ENCODE assay signal across 9 mouse cellular contexts in the genomic region with DNA sequence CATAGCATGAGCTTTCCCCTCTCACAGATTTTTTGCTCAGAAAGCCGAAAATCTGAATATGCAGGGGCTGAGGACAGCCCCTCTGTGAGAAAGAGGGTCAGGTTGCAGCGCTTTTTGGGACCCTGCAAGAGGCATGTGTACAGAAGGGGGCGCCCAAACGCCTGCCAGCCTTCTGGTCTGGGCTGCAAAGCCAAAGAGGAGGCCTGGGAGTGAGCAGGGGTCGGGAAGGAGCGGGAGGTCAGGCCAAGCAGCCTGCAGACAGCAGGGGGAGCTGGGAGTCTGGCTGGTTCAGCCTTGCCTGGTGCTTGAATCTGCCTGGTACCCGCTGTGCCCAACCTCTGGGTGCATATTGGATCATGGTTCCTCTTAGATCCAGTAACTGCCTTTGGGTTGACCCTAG. TPM values are rescaled to one million over a fixed set of nuclear protein-coding genes. Genes with fewer than 3 reads are reported as not detected.
DNase-seq lines count a peak whose midpoint lies in the region; ATAC-seq and TF ChIP-seq lines count a peak whose summit lies in the region.
"Had no signal": no experiment of that assay in that cellular context is flagged by ENCODE, and none has a peak within 500 bp of the region (broad histone marks: within the 10 kb centered on the region; RNA-seq: fewer than 3 reads in every experiment).

No protein-coding gene starts in this region.

- no peak overlapping the region for H3K27ac ChIP-seq in kidney, embryonic 16.5 days (ENCODE audit: low read length)
- no peak overlapping the region for H3K27ac ChIP-seq in kidney, embryonic 15.5 days
- H3K27ac ChIP-seq in CH12.LX (ENCODE audit: insufficient read depth, low read depth): no peak overlapping the region

- H3K27me3 ChIP-seq in kidney, embryonic 16.5 days (ENCODE audit: insufficient read depth, low read length): no peaks in the 10 kb centered on the region
- H3K27me3 ChIP-seq in kidney, embryonic 15.5 days: no peaks in the 10 kb centered on the region
- H3K27me3 ChIP-seq in CH12.LX (replicated peaks): peaks cover 13% of the 10 kb centered on the region

- peaks cover 34% of the 10 kb centered on the region for H3K4me1 ChIP-seq in kidney, embryonic 16.5 days (ENCODE audit: insufficient read depth, low read length)
- H3K4me1 ChIP-seq in kidney, embryonic 15.5 days: peaks cover 38% of the 10 kb centered on the region
- H3K4me1 ChIP-seq in CH12.LX (ENCODE audit: control insufficient read depth in 1 of 2, insufficient read depth in 2 of 2): peaks cover 6 to 20% of the 10 kb centered on the region in 2 experiments

- H3K4me2 ChIP-seq in kidney, embryonic 16.5 days (replicated peaks; ENCODE audit: low read depth, low read length): no peak overlapping the region
- no peak overlapping the region for H3K4me2 ChIP-seq in kidney, embryonic 15.5 days
- H3K4me2 ChIP-seq in CH12.LX (ENCODE audit: insufficient read depth, low read depth, poor library complexity, severe bottlenecking): no peak overlapping the region

- TF ChIP-seq EP300 in CH12.LX (IDR thresholded peaks at IDR 0.05; ENCODE audit: low read length): no peak

- TF ChIP-seq RAD21 in CH12.LX (IDR thresholded peaks at IDR 0.05; ENCODE audit: low read depth, low read length): peak; percentile 49

- no peaks in the 10 kb centered on the region for H3K9me3 ChIP-seq in kidney, embryonic 16.5 days (ENCODE audit: low read length)
- H3K9me3 ChIP-seq in kidney, embryonic 15.5 days (replicated peaks): no peaks in the 10 kb centered on the region
- H3K9me3 ChIP-seq in CH12.LX (replicated peaks; ENCODE audit: low read length): no peaks in the 10 kb centered on the region

- DNase-seq in CH12.LX (ENCODE audit: extremely low read depth) (peak; percentile 45), R1 (ENCODE audit: low read depth, low spot score) (peak; percentile 84)
- DNase-seq in lung, postnatal 36 days: peak; percentile 43
- no peak for DNase-seq in adrenal gland, adult (ENCODE audit: inconsistent age in 2 of 2, low spot score in 1 of 2)
- no peak for DNase-seq in frontal cortex, postnatal 25 days (ENCODE audit: low spot score in 2 of 2)

- peak; percentile 21; the same call in 1 of the 2 replicates for ATAC-seq in kidney, embryonic 16.5 days (ENCODE audit: low FRiP score, low TSS enrichment)
- ATAC-seq in kidney, embryonic 15.5 days (replicated peaks; ENCODE audit: low FRiP score): no peak
- peak; percentile 75 for ATAC-seq in granulocyte monocyte progenitor cell, adult 5-6 weeks (replicated peaks; ENCODE audit: poor library complexity, severe bottlenecking)

- H3K79me2 ChIP-seq in CH12.LX (replicated peaks; ENCODE audit: control insufficient read depth, extremely low read depth, insufficient read depth, poor library complexity, severe bottlenecking): no peaks in the 10 kb centered on the region

- peak in 1 of 2 experiments; percentile 66; a peak in 2 of 4 replicates for TF ChIP-seq CTCF in CH12.LX (conservative IDR thresholded peaks at IDR 0.05 in 1 of 2, IDR thresholded peaks at IDR 0.05 in 1 of 2; ENCODE audit: low read depth in 2 of 2, low read length in 2 of 2)

- WGBS in kidney, embryonic 16.5 days: 11% methylated on average over 7 of the region's 7 CpGs
- WGBS in kidney, embryonic 15.5 days: 10% methylated on average over 7 of the region's 7 CpGs

- no peak overlapping the region for H3K4me3 ChIP-seq in kidney, embryonic 16.5 days (ENCODE audit: low read length)
- no peak overlapping the region for H3K4me3 ChIP-seq in kidney, embryonic 15.5 days (replicated peaks)
- no peak overlapping the region for H3K4me3 ChIP-seq in CH12.LX (replicated peaks in 1 of 3; ENCODE audit: low read depth in 2 of 3, low read length in 2 of 3, poor library complexity in 1 of 3)

- in situ Hi-C loops in CH12.LX (cut with MboI; ENCODE audit: low pct_ligation_motif_present, low pct_unique_long_range_greater_than_20kb, low sequenced_read_pairs): no loop called here

- H3K36me3 ChIP-seq in kidney, embryonic 16.5 days (ENCODE audit: insufficient read depth, low read length): no peaks in the 10 kb centered on the region
- H3K36me3 ChIP-seq in kidney, embryonic 15.5 days: no peaks in the 10 kb centered on the region
- no peaks in the 10 kb centered on the region for H3K36me3 ChIP-seq in CH12.LX (replicated peaks in 1 of 2; ENCODE audit: control insufficient read depth in 1 of 2, insufficient read depth in 1 of 2, low read length in 1 of 2)

- no peak overlapping the region for H3K9ac ChIP-seq in kidney, embryonic 16.5 days (replicated peaks; ENCODE audit: low read length)
- H3K9ac ChIP-seq in kidney, embryonic 15.5 days: no peak overlapping the region
- H3K9ac ChIP-seq in CH12.LX (ENCODE audit: insufficient read depth, low read depth): no peak overlapping the region

- dilution Hi-C loops in CH12.LX (cut with MboI; ENCODE audit: extremely low pct_ligation_motif_present, extremely low pct_unique_long_range_greater_than_20kb, low sequenced_read_pairs): no loop called here

- no peak for TF ChIP-seq POLR2A in CH12.LX (IDR thresholded peaks at IDR 0.05; ENCODE audit: low read depth, low read length)

TF ChIP-seq in CH12.LX, 34 proteins besides CTCF, POLR2A, EP300 and RAD21:
- TF ChIP-seq BHLHE40 (IDR thresholded peaks at IDR 0.05; ENCODE audit: low read depth, low read length) (no peak), SMC3 (IDR thresholded peaks at IDR 0.05; ENCODE audit: low read depth, low read length) (peak; percentile 61)

RNA-seq across cellular contexts. Expression of gene Syt8, which starts 6.4 kb away (rescaled TPM):
- polyA plus RNA-seq in kidney, embryonic 16.5 days (2015; fragmentation: Nextera tagmentation; extraction: Ambion mirVana): 2.3 and 4.0 TPM in 2 replicates
- polyA plus RNA-seq in kidney, embryonic 15.5 days (2015; fragmentation: Nextera tagmentation; extraction: Ambion mirVana): 0.62 and 1.3 TPM in 2 replicates
- not detected in 2 replicates for total RNA-seq in CH12.LX (2012; rRNA removed)
- not detected in 2 replicates for total RNA-seq in CH12.LX (2014; rRNA removed)
- polyA plus RNA-seq in CH12.LX (2012; ENCODE audit: insufficient read length, low read depth): not detected in 2 replicates
- not detected in 2 replicates for total RNA-seq in granulocyte monocyte progenitor cell, adult 5-6 weeks (2014; fragmentation: Nextera tagmentation)
- not detected in 2 replicates for total RNA-seq in granulocyte monocyte progenitor cell, adult 5-6 weeks (2017)
- total RNA-seq: heart, postnatal 36 days had no signal

RNA-seq across cellular contexts. Expression of gene Tnni2, which starts 13.4 kb away (rescaled TPM):
- 11.9 and 12.0 TPM in 2 replicates for polyA plus RNA-seq in kidney, embryonic 16.5 days (2015; fragmentation: Nextera tagmentation; extraction: Ambion mirVana)
- 19.0 and 45.8 TPM in 2 replicates for polyA plus RNA-seq in kidney, embryonic 15.5 days (2015; fragmentation: Nextera tagmentation; extraction: Ambion mirVana)
- total RNA-seq in CH12.LX (2012; rRNA removed) (35.0 and 50.1 TPM in 2 replicates), CH12.LX (2014; rRNA removed) (74.0 and 77.4 TPM in 2 replicates)
- polyA plus RNA-seq in CH12.LX (2012; ENCODE audit: insufficient read length, low read depth): 88.1 and 154 TPM in 2 replicates
- total RNA-seq in granulocyte monocyte progenitor cell, adult 5-6 weeks (2014; fragmentation: Nextera tagmentation): 5.6 and 6.0 TPM in 2 replicates
- total RNA-seq in granulocyte monocyte progenitor cell, adult 5-6 weeks (2017): 3.0 and 8.1 TPM in 2 replicates

RNA-seq across cellular contexts. Expression of gene Lsp1, which starts 32.4 kb away (rescaled TPM):
- 141 and 156 TPM in 2 replicates for polyA plus RNA-seq in kidney, embryonic 16.5 days (2015; fragmentation: Nextera tagmentation; extraction: Ambion mirVana)
- 115 and 139 TPM in 2 replicates for polyA plus RNA-seq in kidney, embryonic 15.5 days (2015; fragmentation: Nextera tagmentation; extraction: Ambion mirVana)
- total RNA-seq in CH12.LX (2012; rRNA removed) (314 and 364 TPM in 2 replicates), CH12.LX (2014; rRNA removed) (367 and 377 TPM in 2 replicates)
- 715 and 732 TPM in 2 replicates for polyA plus RNA-seq in CH12.LX (2012; ENCODE audit: insufficient read length, low read depth)
- 41.4 and 58.5 TPM in 2 replicates for total RNA-seq in granulocyte monocyte progenitor cell, adult 5-6 weeks (2014; fragmentation: Nextera tagmentation)
- 50.3 and 51.9 TPM in 2 replicates for total RNA-seq in granulocyte monocyte progenitor cell, adult 5-6 weeks (2017)

RNA-seq across cellular contexts. Expression of gene Ctsd, which starts 40.4 kb away (rescaled TPM):
- 398 and 453 TPM in 2 replicates for polyA plus RNA-seq in kidney, embryonic 16.5 days (2015; fragmentation: Nextera tagmentation; extraction: Ambion mirVana)
- 294 and 312 TPM in 2 replicates for polyA plus RNA-seq in kidney, embryonic 15.5 days (2015; fragmentation: Nextera tagmentation; extraction: Ambion mirVana)
- total RNA-seq in CH12.LX (2012; rRNA removed) (100 and 107 TPM in 2 replicates), CH12.LX (2014; rRNA removed) (54.2 and 61.2 TPM in 2 replicates)
- polyA plus RNA-seq in CH12.LX (2012; ENCODE audit: insufficient read length, low read depth): 97.6 and 104 TPM in 2 replicates
- total RNA-seq in granulocyte monocyte progenitor cell, adult 5-6 weeks (2014; fragmentation: Nextera tagmentation): 152 and 191 TPM in 2 replicates
- total RNA-seq in granulocyte monocyte progenitor cell, adult 5-6 weeks (2017): 128 and 144 TPM in 2 replicates

RNA-seq across cellular contexts. Expression of gene Gm49369, which starts 45.7 kb away (rescaled TPM):
- polyA plus RNA-seq in kidney, embryonic 16.5 days (2015; fragmentation: Nextera tagmentation; extraction: Ambion mirVana): 4.4 TPM in 1 of 2 replicates, not detected in the other
- polyA plus RNA-seq in kidney, embryonic 15.5 days (2015; fragmentation: Nextera tagmentation; extraction: Ambion mirVana): 1.2 and 2.5 TPM in 2 replicates
- total RNA-seq in CH12.LX (2012; rRNA removed): 8.4 TPM in 1 of 2 replicates, not detected in the other
- not detected in 2 replicates for total RNA-seq in CH12.LX (2014; rRNA removed)
- 5.2 and 38.7 TPM in 2 replicates for polyA plus RNA-seq in CH12.LX (2012; ENCODE audit: insufficient read length, low read depth)
- total RNA-seq in granulocyte monocyte progenitor cell, adult 5-6 weeks (2014; fragmentation: Nextera tagmentation): not detected in 2 replicates
- 38.0 and 63.2 TPM in 2 replicates for total RNA-seq in granulocyte monocyte progenitor cell, adult 5-6 weeks (2017)

Comparison
In these comparisons a context has a peak if more than half of its experiments do, and no peak if none do; other contexts are left out.
1. DNase-seq: peak in CH12.LX (single experiment), R1 (single experiment) and lung, postnatal 36 days (single experiment); none in adrenal gland, adult (0 of 2) and frontal cortex, postnatal 25 days (0 of 2).